Mouse (Mus musculus) liver, embryonic 14.5 days (tissue): ENCODE data around the gene Traf3ip3. TPM values are rescaled to one million over a fixed set of nuclear protein-coding genes. Genes with fewer than 3 reads are reported as not detected.

Experiments used
- ATAC-seq: fragments of 200-750 bp; cut with Nextera tagmentation; 2 replicates; pipeline ENCODE4 v1.8.0; 2017; ENCODE audit warnings: moderate number of reproducible peaks, mild to moderate bottlenecking, moderate library complexity; ENCODE audit not compliant: insufficient read depth
- DNase-seq, 3 experiments: peaks; one replicate each; pipeline ENCODE4 v3.0.0-alpha.2; 2012 to 2013; ENCODE audit warnings: low read depth in 3 of 3, low spot score in 3 of 3
- H3K27ac ChIP-seq: fragments of 300-500 bp; sonication (generic); 2 replicates; pipeline ENCODE4 v1.5.1; 2014; ENCODE audit warnings: moderate library complexity, mild to moderate bottlenecking, control low read depth, inconsistent platforms
- H3K27me3 ChIP-seq: fragments of 300-500 bp; sonication (generic); 2 replicates; pipeline ENCODE4 v1.6.1; 2014; ENCODE audit warnings: mild to moderate bottlenecking, low read length, moderate library complexity; ENCODE audit not compliant: control insufficient read depth, insufficient read depth
- H3K36me3 ChIP-seq: fragments of 300-500 bp; sonication (generic); replicated peaks from 2 replicates; pipeline ENCODE4 v1.6.1; 2014; ENCODE audit warnings: low read depth; ENCODE audit not compliant: control insufficient read depth, insufficient read depth
- H3K4me1 ChIP-seq, 2 experiments: fragments of 200-500 bp in 1 of 2; fragments of 300-500 bp in 1 of 2; sonication (generic) in 1 of 2; replicated peaks; 2 replicates each; pipeline ENCODE4 v1.6.1; 2012 to 2014; ENCODE audit warnings: antibody characterized with exemption in 1 of 2, inconsistent platforms in 1 of 2, low read length in 1 of 2; ENCODE audit not compliant: control insufficient read depth in 2 of 2, insufficient read depth in 2 of 2
- H3K4me2 ChIP-seq: fragments of 300-500 bp; sonication (generic); 2 replicates; pipeline ENCODE4 v1.6.1; 2014; ENCODE audit warnings: low read depth, mild to moderate bottlenecking, control low read depth, moderate library complexity
- H3K4me3 ChIP-seq, 2 experiments: fragments of 200-500 bp in 1 of 2; fragments of 300-500 bp in 1 of 2; sonication (generic) in 1 of 2; 2 replicates each; pipeline ENCODE4 v1.5.1; 2012 to 2014; ENCODE audit warnings: low read depth in 2 of 2, low read length in 2 of 2, mild to moderate bottlenecking in 2 of 2, control low read depth in 1 of 2, inconsistent platforms in 1 of 2, moderate library complexity in 1 of 2; ENCODE audit not compliant: insufficient read depth in 1 of 2
- H3K9ac ChIP-seq: fragments of 300-500 bp; sonication (generic); replicated peaks from 2 replicates; pipeline ENCODE4 v1.6.1; 2014; ENCODE audit warnings: mild to moderate bottlenecking, control low read depth, moderate library complexity
- H3K9me3 ChIP-seq: fragments of 300-500 bp; sonication (generic); 2 replicates; pipeline ENCODE4 v1.6.1; 2016; ENCODE audit warnings: low read length, mixed read lengths; ENCODE audit not compliant: control insufficient read depth
- CTCF ChIP-seq: IDR thresholded peaks from 2 replicates; pipeline ENCODE4 v1.5.1; 2016; ENCODE audit warnings: antibody characterized with exemption, low read depth, control low read depth
- EP300 ChIP-seq: IDR thresholded peaks from 2 replicates; pipeline ENCODE4 v1.6.1; 2016; ENCODE audit warnings: antibody characterized with exemption, low read depth
- WGBS: fragments of 180-500 bp; shearing (Covaris S2); extraction: QIAGEN DNeasy Blood & Tissue Kit; methylation state at CpG from one replicate; pipeline ENCODE4 v1.1.7; 2014; ENCODE audit not compliant: insufficient replicate concordance; 5-methylcytosine and 5-hydroxymethylcytosine counted together
- polyA plus RNA-seq, 2 experiments: library from polyadenylated mRNA; depleted of rRNA in 1 of 2; stranded (reverse) in 1 of 2; unstranded in 1 of 2; fragments of >200 nt; fragmentation: Nextera tagmentation in 1 of 2; extraction: Ambion mirVana in 1 of 2; gene quantifications; 2 replicates each; pipeline versions ENCODE4 v1.2.1 to v1.2.3; 2012 to 2014

The Traf3ip3 gene
- polyA plus RNA-seq, 2 experiments: 4.9 to 5.1 TPM

DNA sequence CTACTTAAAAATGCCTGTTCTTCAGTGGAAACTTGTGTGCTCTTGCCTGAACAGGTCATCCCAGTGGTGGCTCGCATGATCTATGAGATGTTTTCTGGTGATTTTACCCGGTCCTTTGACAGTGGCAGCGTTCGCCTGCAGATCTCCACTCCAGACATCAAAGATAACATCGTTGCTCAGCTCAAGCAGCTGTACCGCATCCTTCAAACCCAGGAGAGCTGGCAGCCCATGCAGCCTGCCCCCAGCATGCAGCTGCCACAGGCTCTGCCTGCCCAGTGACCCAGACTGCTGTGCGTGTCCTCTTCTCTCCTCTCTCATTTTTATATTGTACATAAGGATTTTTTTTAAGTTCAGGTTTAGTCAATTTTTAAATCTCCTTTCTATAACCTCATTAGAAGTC is 32.3 kb downstream of the Traf3ip3 start:
- ATAC-seq (no peak), DNase-seq (no peak)
- WGBS: 71% methylated on average over 7 of the region's 7 CpGs
- Histone ChIP-seq H3K4me1 (peaks cover 11 to 12% of the 10 kb centered on the region in 2 experiments), H3K9ac (no peak overlapping the region), H3K4me3 (no peak overlapping the region), H3K27ac (no peak overlapping the region), H3K27me3 (no peaks in the 10 kb centered on the region), H3K4me2 (no peak overlapping the region), H3K9me3 (no peaks in the 10 kb centered on the region), H3K36me3 (no peaks in the 10 kb centered on the region)
- no peak for TF ChIP-seq CTCF
- no peak for TF ChIP-seq EP300

DNA sequence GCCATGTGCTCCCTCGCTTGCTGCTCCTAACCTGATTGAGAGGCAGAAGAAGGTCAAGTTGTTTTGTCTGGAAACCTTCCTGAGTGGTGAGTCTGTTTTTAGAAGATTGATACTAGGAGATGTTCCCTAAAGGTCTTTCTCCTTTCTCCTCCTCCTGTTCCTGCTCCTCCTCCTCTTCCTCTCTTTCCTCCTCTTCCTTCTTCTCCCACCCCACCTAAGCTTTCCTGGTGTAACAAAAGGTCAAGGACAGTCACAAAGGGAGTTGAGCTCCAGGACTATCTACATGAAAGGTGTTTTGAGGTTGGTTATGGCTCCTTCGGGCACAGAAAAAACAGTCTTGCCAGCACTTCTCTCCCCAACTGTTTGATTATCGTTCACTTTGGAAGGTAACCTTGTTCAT is 33.8 kb downstream of the Traf3ip3 start, which contains the start of gene A130010J15Rik:
A130010J15Rik (plus strand) TSS at position 301 of the 400 bp plus-strand sequence.
- Histone ChIP-seq H3K9me3 (no peaks in the 10 kb centered on the region), H3K4me1 (peaks cover 6 to 7% of the 10 kb centered on the region in 2 experiments), H3K4me3 (no peak within 1 kb of the TSS), H3K4me2 (no peak within 1 kb of the TSS), H3K36me3 (no peaks in the 10 kb centered on the region), H3K27ac (no peak within 1 kb of the TSS), H3K9ac (no peak within 1 kb of the TSS), H3K27me3 (no peaks in the 10 kb centered on the region)
- ATAC-seq (no peak), DNase-seq (no peak)
- 66% methylated on average over 3 of the region's 3 CpGs for WGBS
- TF ChIP-seq CTCF: no peak
- TF ChIP-seq EP300: no peak

DNA sequence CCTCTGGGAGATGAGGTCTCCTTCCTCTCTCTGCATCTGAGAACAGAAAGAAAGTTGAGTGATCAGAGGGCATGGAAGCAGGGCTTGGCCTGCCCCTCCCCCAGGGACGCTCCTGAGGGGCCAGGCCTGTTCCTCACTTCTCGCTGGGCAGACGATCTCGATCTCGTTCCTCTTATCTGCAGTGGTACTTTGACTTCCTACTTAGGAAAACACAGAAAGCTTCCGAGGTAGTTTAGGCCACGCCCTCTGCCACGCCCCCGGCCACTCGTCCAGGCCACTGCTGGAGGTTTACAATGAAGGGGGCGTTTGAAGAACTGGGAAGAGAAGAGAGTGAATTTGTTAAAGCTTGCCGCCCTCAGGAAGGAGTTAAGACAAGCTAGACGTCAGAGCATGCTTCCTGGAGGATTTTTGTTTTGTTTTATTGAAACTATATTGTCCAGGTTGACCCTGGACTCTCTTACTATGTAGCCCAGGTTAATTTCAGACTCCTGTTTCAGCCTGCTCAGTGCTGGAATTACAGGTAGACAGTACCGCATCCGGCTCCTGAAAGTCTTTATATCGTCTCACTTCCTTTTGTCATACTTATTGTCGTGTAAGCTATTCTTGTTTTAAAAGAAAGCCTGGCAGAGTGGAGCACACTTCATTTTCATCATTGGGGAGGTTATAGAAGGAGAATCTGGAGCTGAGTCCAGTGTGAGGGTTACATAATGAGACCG is 41.0 kb downstream of the Traf3ip3 start:
- Histone ChIP-seq H3K36me3 (no peaks in the 10 kb centered on the region), H3K27me3 (no peaks in the 10 kb centered on the region), H3K4me1 (peaks cover 3 to 30% of the 10 kb centered on the region in 2 experiments; a peak in 3 of 4 replicates), H3K4me3 (peak overlapping the region; percentile 1 to 23; a peak in 3 of 4 replicates), H3K9ac (no peak overlapping the region), H3K4me2 (peak overlapping the region; percentile 53), H3K9me3 (no peaks in the 10 kb centered on the region), H3K27ac (no peak overlapping the region)
- ATAC-seq (peak; percentile 66), DNase-seq (peak; percentile 37 to 43 (median 39))
- no peak for TF ChIP-seq CTCF
- no peak for TF ChIP-seq EP300
- WGBS: 10% methylated on average over 18 of the region's 18 CpGs

DNA sequence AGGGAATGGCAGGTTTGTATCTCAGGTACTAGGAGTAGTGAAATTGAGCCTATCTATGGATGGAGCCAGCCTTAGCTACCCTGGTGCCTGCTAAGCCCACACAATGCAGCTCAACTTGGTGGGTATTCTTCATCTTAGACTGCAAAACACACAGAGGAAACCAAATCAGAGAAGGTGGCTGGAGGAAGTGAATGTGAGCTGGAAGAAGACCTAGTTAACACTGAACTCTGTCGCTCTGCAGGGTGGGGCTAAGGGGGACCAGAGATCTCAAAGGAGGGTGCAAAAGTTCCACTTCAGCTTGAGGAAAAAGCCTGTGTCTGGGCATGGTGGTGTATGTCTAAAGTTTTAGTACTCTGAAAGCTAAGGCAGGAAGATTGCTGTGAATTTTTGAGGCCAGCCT is 41.9 kb downstream of the Traf3ip3 start:
- no peak overlapping the region for H3K4me3 ChIP-seq
- DNase-seq (no peak), ATAC-seq (no peak)
- no peak for TF ChIP-seq EP300
- TF ChIP-seq CTCF: no peak
- no peaks in the 10 kb centered on the region; the same call in 1 of the 2 replicates for H3K27me3 ChIP-seq
- H3K27ac ChIP-seq: no peak overlapping the region
- no peaks in the 10 kb centered on the region for H3K9me3 ChIP-seq
- 21% methylated on average over 1 of the region's 1 CpGs for WGBS
- H3K36me3 ChIP-seq: no peaks in the 10 kb centered on the region
- H3K4me2 ChIP-seq: no peak overlapping the region
- H3K4me1 ChIP-seq: peaks cover 3 to 30% of the 10 kb centered on the region in 2 experiments; a peak in 3 of 4 replicates
- no peak overlapping the region for H3K9ac ChIP-seq

DNA sequence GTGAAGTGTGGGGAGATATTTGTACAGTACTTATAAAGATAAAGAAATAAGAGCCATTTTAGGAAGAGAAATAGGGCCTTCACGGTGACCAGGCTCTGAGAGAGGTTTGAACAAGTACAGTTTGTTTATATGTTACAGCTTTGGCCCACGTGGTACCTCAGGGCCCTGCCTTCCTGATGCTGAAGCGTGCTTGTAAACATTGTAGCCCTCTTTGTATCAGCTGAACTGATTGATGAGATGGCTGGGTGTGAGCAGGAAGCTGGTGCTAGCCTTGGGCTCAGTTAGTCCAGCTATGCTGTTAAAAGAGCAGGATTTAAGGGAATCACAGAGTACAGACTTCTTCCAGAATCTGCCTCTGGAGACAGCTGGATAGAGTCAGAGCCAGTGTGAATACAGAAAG is 42.3 kb downstream of the Traf3ip3 start:
- Histone ChIP-seq H3K27ac (no peak overlapping the region), H3K4me3 (no peak overlapping the region), H3K9ac (no peak overlapping the region), H3K27me3 (peaks cover 2% of the 10 kb centered on the region), H3K4me2 (no peak overlapping the region), H3K36me3 (no peaks in the 10 kb centered on the region), H3K9me3 (no peaks in the 10 kb centered on the region), H3K4me1 (peaks cover 3 to 30% of the 10 kb centered on the region in 2 experiments; a peak in 3 of 4 replicates)
- ATAC-seq (no peak), DNase-seq (no peak)
- WGBS: 26% methylated on average over 3 of the region's 3 CpGs
- TF ChIP-seq CTCF (no peak), EP300 (no peak)
